Mouse (Mus musculus) layer of hippocampus, adult 6 months (tissue): ENCODE results near the gene 1700102P08Rik. TPM values are rescaled to one million over a fixed set of nuclear protein-coding genes. Genes with fewer than 3 reads are reported as not detected.

ENCODE experiments used
- long read RNA-seq, 2 experiments: library from polyadenylated mRNA; unstranded; transcript quantifications; one replicate each; pipeline ENCODE4 v2.0.0; 2019 to 2020
- polyA plus RNA-seq: library from polyadenylated mRNA; unstranded; fragments of <200 nt; fragmentation: Nextera tagmentation; gene quantifications from 2 replicates; pipeline ENCODE4 v1.2.3, GENCODE M21; 2021

1700102P08Rik gene
- 0.15 and 0.29 TPM in 2 replicates for polyA plus RNA-seq
- long read RNA-seq, experiment 1, result 0 reads
- long read RNA-seq, experiment 2, result 0 reads

GRCm38 (mm10) chr9:108392676-108393075, at the start of gene 1700102P08Rik:
TSS of gene 1700102P08Rik (plus strand) at chr9:108392805.

GRCm38 (mm10) chr9:108347540-108348289, 44.9 kb upstream of the 1700102P08Rik start, which contains the start of gene Usp4:
TSS of gene Usp4 (plus strand) at chr9:108347853.

GRCm38 (mm10) chr9:108428384-108428783, 35.8 kb downstream of the 1700102P08Rik start, which contains the start of gene Ccdc36:
TSS of gene Ccdc36 (minus strand) at chr9:108428484.

GRCm38 (mm10) chr9:108436182-108436581, 43.6 kb downstream of the 1700102P08Rik start, which contains the start of gene BC048562:
TSS of gene BC048562 (plus strand) at chr9:108436482.

Other genes with a start within 250 kb of the 1700102P08Rik start
- 21.9 and 23.1 TPM in 2 replicates for gene Bsn, start 202.4 kb upstream of the 1700102P08Rik start, polyA plus RNA-seq
- 38.6 and 42.0 TPM in 2 replicates for gene Dag1, start 128.8 kb upstream of the 1700102P08Rik start, polyA plus RNA-seq
- gene Nicn1, start 102.4 kb upstream of the 1700102P08Rik start, polyA plus RNA-seq, result 136 and 139 TPM in 2 replicates
- 31.0 and 64.8 TPM in 2 replicates for gene Amt, start 96.0 kb upstream of the 1700102P08Rik start, polyA plus RNA-seq
- gene Rhoa, start 86.7 kb upstream of the 1700102P08Rik start, polyA plus RNA-seq, result 127 TPM in 2 replicates
- 46.6 and 47.4 TPM in 2 replicates for gene Tcta, start 86.6 kb upstream of the 1700102P08Rik start, polyA plus RNA-seq
- gene Gpx1, start 53.9 kb upstream of the 1700102P08Rik start, polyA plus RNA-seq, result 122 and 130 TPM in 2 replicates
- 40.7 and 44.1 TPM in 2 replicates for gene Usp4, start 45.0 kb upstream of the 1700102P08Rik start, polyA plus RNA-seq
- gene Ccdc36, start 35.7 kb downstream of the 1700102P08Rik start, polyA plus RNA-seq, result 0.14 and 0.16 TPM in 2 replicates
- not detected in 2 replicates for gene BC048562, start 43.7 kb downstream of the 1700102P08Rik start, polyA plus RNA-seq
- gene Ccdc71, start 67.7 kb downstream of the 1700102P08Rik start, polyA plus RNA-seq, result 21.0 and 22.0 TPM in 2 replicates
- 15.7 and 17.0 TPM in 2 replicates for gene Klhdc8b, start 68.8 kb downstream of the 1700102P08Rik start, polyA plus RNA-seq
- 5.4 and 5.7 TPM in 2 replicates for gene Lamb2, start 86.9 kb downstream of the 1700102P08Rik start, polyA plus RNA-seq
- 14.2 and 15.2 TPM in 2 replicates for gene Usp19, start 97.8 kb downstream of the 1700102P08Rik start, polyA plus RNA-seq
- gene Qars, start 114.9 kb downstream of the 1700102P08Rik start, polyA plus RNA-seq, result 35.8 and 45.8 TPM in 2 replicates
- gene Qrich1, start 124.0 kb downstream of the 1700102P08Rik start, polyA plus RNA-seq, result 65.3 and 74.5 TPM in 2 replicates
- gene Impdh2, start 167.5 kb downstream of the 1700102P08Rik start, polyA plus RNA-seq, result 62.6 and 65.1 TPM in 2 replicates
- 175 and 180 TPM in 2 replicates for gene Ndufaf3, start 174.6 kb downstream of the 1700102P08Rik start, polyA plus RNA-seq
- 96.4 and 106 TPM in 2 replicates for gene Dalrd3, start 177.1 kb downstream of the 1700102P08Rik start, polyA plus RNA-seq
- 58.6 and 60.9 TPM in 2 replicates for gene Wdr6, start 185.9 kb downstream of the 1700102P08Rik start, polyA plus RNA-seq
- 124 and 135 TPM in 2 replicates for gene P4htm, start 204.9 kb downstream of the 1700102P08Rik start, polyA plus RNA-seq